Mouse (Mus musculus) limb, embryonic 15.5 days (tissue): ENCODE measurements around the gene Fstl4. TPM values are rescaled to one million over a fixed set of nuclear protein-coding genes. Genes with fewer than 3 reads are reported as not detected.

Experiments used
- ATAC-seq: fragments of 200-750 bp; cut with Nextera tagmentation; 2 replicates; pipeline ENCODE4 v1.8.0; 2017; ENCODE audit warnings: low read depth, moderate TSS enrichment; ENCODE audit not compliant: insufficient number of reproducible peaks, low FRiP score, low TSS enrichment
- H3K27ac ChIP-seq: fragments of 300-500 bp; sonication (generic); 2 replicates; pipeline ENCODE4 v1.5.1; 2015; ENCODE audit warnings: moderate library complexity, mild to moderate bottlenecking, inconsistent platforms
- H3K27me3 ChIP-seq: fragments of 300-500 bp; sonication (generic); 2 replicates; pipeline ENCODE4 v1.6.1; 2015; ENCODE audit warnings: inconsistent platforms
- H3K36me3 ChIP-seq: fragments of 300-500 bp; sonication (generic); 2 replicates; pipeline ENCODE4 v1.6.1; 2015; ENCODE audit warnings: inconsistent platforms
- H3K4me1 ChIP-seq: fragments of 300-500 bp; sonication (generic); 2 replicates; pipeline ENCODE4 v1.6.1; 2015; ENCODE audit warnings: inconsistent platforms
- H3K4me2 ChIP-seq: fragments of 300-500 bp; sonication (generic); 2 replicates; pipeline ENCODE4 v1.6.1; 2015; ENCODE audit warnings: mild to moderate bottlenecking, inconsistent platforms
- H3K4me3 ChIP-seq: fragments of 300-500 bp; sonication (generic); 2 replicates; pipeline ENCODE4 v1.5.1; 2015; ENCODE audit warnings: mild to moderate bottlenecking, inconsistent platforms
- H3K9ac ChIP-seq: fragments of 300-500 bp; sonication (generic); 2 replicates; pipeline ENCODE4 v1.6.1; 2015; ENCODE audit warnings: inconsistent platforms
- H3K9me3 ChIP-seq: fragments of 300-500 bp; sonication (generic); 2 replicates; pipeline ENCODE4 v1.6.1; 2016; ENCODE audit warnings: inconsistent platforms
- WGBS: fragments of 180-500 bp; shearing (Covaris S2); methylation state at CpG from one replicate; pipeline ENCODE4 v1.1.7; 2015; 5-methylcytosine and 5-hydroxymethylcytosine counted together
- polyA plus RNA-seq: library from polyadenylated mRNA; unstranded; fragments of >200 nt; fragmentation: Nextera tagmentation; extraction: Ambion mirVana; gene quantifications from 2 replicates; pipeline ENCODE4 v1.2.1, GENCODE M21; 2015

Fstl4 gene
- polyA plus RNA-seq, 1 experiment from 2014 or later, result 2.6 TPM

- Histone ChIP-seq H3K9ac (no peak overlapping the region), H3K4me2 (no peak overlapping the region), H3K4me1 (no peaks in the 10 kb centered on the region), H3K27ac (no peak overlapping the region), H3K4me3 (no peak overlapping the region), H3K36me3 (no peaks in the 10 kb centered on the region), H3K27me3 (peaks cover 8% of the 10 kb centered on the region; the same call in 1 of the 2 replicates), H3K9me3 (no peaks in the 10 kb centered on the region)
- WGBS, result 70% methylated on average over 3 of the region's 3 CpGs
- ATAC-seq, result no peak
These were observed 10.9 kb downstream of the Fstl4 start for GRCm38 (mm10) chr11:52775291-52775690.

- Histone ChIP-seq H3K4me3 (no peak overlapping the region), H3K36me3 (no peaks in the 10 kb centered on the region), H3K27ac (no peak overlapping the region), H3K9ac (no peak overlapping the region), H3K4me2 (no peak overlapping the region), H3K27me3 (no peaks in the 10 kb centered on the region), H3K4me1 (no peaks in the 10 kb centered on the region), H3K9me3 (no peaks in the 10 kb centered on the region)
- WGBS, result 73% methylated on average over 5 of the region's 5 CpGs
- ATAC-seq, result no peak
These were observed 18.0 kb downstream of the Fstl4 start for GRCm38 (mm10) chr11:52782426-52782825.

- Histone ChIP-seq H3K4me1 (no peaks in the 10 kb centered on the region), H3K36me3 (no peaks in the 10 kb centered on the region), H3K27me3 (no peaks in the 10 kb centered on the region), H3K27ac (no peak overlapping the region), H3K9ac (no peak overlapping the region), H3K4me2 (no peak overlapping the region), H3K4me3 (no peak overlapping the region), H3K9me3 (no peaks in the 10 kb centered on the region)
- ATAC-seq, result no peak
- 76% methylated on average over 5 of the region's 5 CpGs for WGBS
These were observed 29.9 kb downstream of the Fstl4 start for GRCm38 (mm10) chr11:52794331-52794730.

GRCm38 (mm10) chr11:52809542-52809941 is 45.1 kb downstream of the Fstl4 start:
- H3K4me2 ChIP-seq, result no peak overlapping the region
- H3K4me3 ChIP-seq, result no peak overlapping the region
- H3K9ac ChIP-seq, result no peak overlapping the region
- H3K27ac ChIP-seq, result no peak overlapping the region
- H3K27me3 ChIP-seq, result no peaks in the 10 kb centered on the region
- WGBS, result 83% methylated on average over 2 of the region's 2 CpGs
- no peaks in the 10 kb centered on the region for H3K36me3 ChIP-seq
- no peaks in the 10 kb centered on the region for H3K4me1 ChIP-seq
- H3K9me3 ChIP-seq, result no peaks in the 10 kb centered on the region
- no peak for ATAC-seq

GRCm38 (mm10) chr11:52816004-52816403 is 51.6 kb downstream of the Fstl4 start:
- Histone ChIP-seq H3K4me3 (no peak overlapping the region), H3K4me1 (no peaks in the 10 kb centered on the region), H3K27me3 (no peaks in the 10 kb centered on the region), H3K4me2 (no peak overlapping the region), H3K36me3 (no peaks in the 10 kb centered on the region), H3K27ac (no peak overlapping the region), H3K9ac (no peak overlapping the region), H3K9me3 (no peaks in the 10 kb centered on the region)
- no peak for ATAC-seq
- WGBS, result 78% methylated on average over 4 of the region's 4 CpGs

GRCm38 (mm10) chr11:52820336-52820905 is 56.0 kb downstream of the Fstl4 start:
- H3K9me3 ChIP-seq, result no peaks in the 10 kb centered on the region
- H3K27me3 ChIP-seq, result no peaks in the 10 kb centered on the region
- ATAC-seq, result no peak
- no peak overlapping the region for H3K27ac ChIP-seq
- 5% methylated on average over 2 of the region's 2 CpGs for whole genome bisulfite sequencing
- no peak overlapping the region for H3K9ac ChIP-seq
- no peak overlapping the region for H3K4me2 ChIP-seq
- H3K4me3 ChIP-seq, result no peak overlapping the region
- no peaks in the 10 kb centered on the region for H3K36me3 ChIP-seq
- no peaks in the 10 kb centered on the region for H3K4me1 ChIP-seq

GRCm38 (mm10) chr11:52826591-52826990 is 62.2 kb downstream of the Fstl4 start:
- no peaks in the 10 kb centered on the region for H3K36me3 ChIP-seq
- no peaks in the 10 kb centered on the region for H3K4me1 ChIP-seq
- WGBS, result 80% methylated on average over 2 of the region's 2 CpGs
- no peak for ATAC-seq
- H3K27me3 ChIP-seq, result no peaks in the 10 kb centered on the region
- no peak overlapping the region for H3K27ac ChIP-seq
- no peak overlapping the region for H3K4me2 ChIP-seq
- H3K9me3 ChIP-seq, result no peaks in the 10 kb centered on the region
- H3K4me3 ChIP-seq, result no peak overlapping the region
- H3K9ac ChIP-seq, result no peak overlapping the region

- ATAC-seq, result no peak
- WGBS, result 48% methylated on average over 12 of the region's 12 CpGs
- H3K27ac ChIP-seq, result no peak overlapping the region
- no peak overlapping the region for H3K4me3 ChIP-seq
- no peaks in the 10 kb centered on the region for H3K27me3 ChIP-seq
- H3K9me3 ChIP-seq, result no peaks in the 10 kb centered on the region
- no peak overlapping the region for H3K9ac ChIP-seq
- no peak overlapping the region for H3K4me2 ChIP-seq
- H3K4me1 ChIP-seq, result no peaks in the 10 kb centered on the region
- H3K36me3 ChIP-seq, result no peaks in the 10 kb centered on the region
These were observed 67.3 kb downstream of the Fstl4 start for GRCm38 (mm10) chr11:52831631-52832310.

- Histone ChIP-seq H3K4me1 (no peaks in the 10 kb centered on the region), H3K9ac (no peak overlapping the region), H3K27ac (no peak overlapping the region), H3K9me3 (no peaks in the 10 kb centered on the region), H3K36me3 (no peaks in the 10 kb centered on the region), H3K4me2 (no peak overlapping the region), H3K27me3 (no peaks in the 10 kb centered on the region), H3K4me3 (no peak overlapping the region)
- ATAC-seq, result no peak
- WGBS, result 85% methylated on average over 1 of the region's 1 CpGs
These were observed 67.9 kb downstream of the Fstl4 start for GRCm38 (mm10) chr11:52832311-52832675.

- no peak for ATAC-seq
- H3K27me3 ChIP-seq, result no peaks in the 10 kb centered on the region
- H3K9ac ChIP-seq, result no peak overlapping the region
- WGBS, result 76% methylated on average over 2 of the region's 2 CpGs
- no peaks in the 10 kb centered on the region for H3K9me3 ChIP-seq
- no peak overlapping the region for H3K4me2 ChIP-seq
- no peak overlapping the region for H3K27ac ChIP-seq
- no peaks in the 10 kb centered on the region for H3K4me1 ChIP-seq
- no peak overlapping the region for H3K4me3 ChIP-seq
- H3K36me3 ChIP-seq, result no peaks in the 10 kb centered on the region
These were observed 84.3 kb downstream of the Fstl4 start for GRCm38 (mm10) chr11:52848691-52849090.

- Histone ChIP-seq H3K9me3 (no peaks in the 10 kb centered on the region), H3K4me1 (no peaks in the 10 kb centered on the region), H3K4me3 (no peak overlapping the region), H3K4me2 (no peak overlapping the region), H3K9ac (no peak overlapping the region), H3K27me3 (no peaks in the 10 kb centered on the region), H3K36me3 (no peaks in the 10 kb centered on the region), H3K27ac (no peak overlapping the region)
- WGBS, result 85% methylated on average over 3 of the region's 3 CpGs
- ATAC-seq, result no peak
These were observed 85.6 kb downstream of the Fstl4 start for GRCm38 (mm10) chr11:52850071-52850470.

GRCm38 (mm10) chr11:52872846-52873512 is 108.5 kb downstream of the Fstl4 start:
- Histone ChIP-seq H3K27me3 (no peaks in the 10 kb centered on the region), H3K4me3 (no peak overlapping the region), H3K9me3 (no peaks in the 10 kb centered on the region), H3K4me2 (no peak overlapping the region), H3K9ac (no peak overlapping the region), H3K27ac (no peak overlapping the region), H3K36me3 (no peaks in the 10 kb centered on the region), H3K4me1 (0 out of 2 replicates have a peak, but pooled peaks cover under 1% of the 10 kb centered on the region)
- 88% methylated on average over 15 of the region's 15 CpGs for WGBS
- ATAC-seq, result no peak
